Mouse (Mus musculus): ENCODE measurements around the gene Drp2. TPM values are rescaled to one million over a fixed set of nuclear protein-coding genes. Genes with fewer than 3 reads are reported as not detected.

Drp2 gene
- polyA plus RNA-seq, 1 experiment from 2014 or later, result 2.2 TPM

DNA sequence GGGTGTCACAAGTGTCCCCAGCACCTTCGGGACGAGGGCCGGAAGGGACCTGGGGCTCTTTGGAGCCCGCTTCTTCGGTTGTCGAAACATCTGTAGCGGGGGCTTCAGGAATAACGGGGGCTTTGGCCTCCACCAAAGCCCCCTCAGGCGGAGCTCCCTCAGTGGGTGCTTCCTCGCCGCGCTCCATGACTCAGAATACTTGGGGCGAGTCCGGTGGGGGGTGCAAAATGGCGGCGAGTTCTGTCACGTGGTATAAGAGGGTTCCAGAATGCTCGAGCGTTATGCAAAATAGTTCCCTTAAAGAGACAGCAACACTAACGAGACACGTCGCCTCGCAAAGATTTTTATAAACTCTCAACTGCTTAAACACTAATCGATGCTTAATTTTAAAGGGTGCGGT lies 71.9 kb downstream of the Drp2 start, which contains the start of gene Taf7l:
TSS of gene Taf7l (minus strand) at position 201 of the 400 bp plus-strand sequence.
- Histone ChIP-seq H3K27ac (ENCODE audit: low read length) (no peak within 1 kb of the TSS), H3K27me3 (ENCODE audit: control insufficient read depth, insufficient read depth, low read length) (no peaks in the 10 kb centered on the region), H3K36me3 (ENCODE audit: control insufficient read depth, insufficient read depth, low read length) (no peaks in the 10 kb centered on the region), H3K4me2 (ENCODE audit: low read depth, low read length) (0 out of 2 replicates have a peak within 1 kb of the TSS, but pooled peaks have one; percentile 5), H3K9ac (ENCODE audit: low read length) (no peak within 1 kb of the TSS), H3K9me3 (replicated peaks; ENCODE audit: control insufficient read depth, low read length) (0 out of 2 replicates have a peak, but pooled peaks cover 11% of the 10 kb centered on the region), H3K4me1 (ENCODE audit: control insufficient read depth, insufficient read depth, low read length) (no peaks in the 10 kb centered on the region), H3K4me3 (replicated peaks; ENCODE audit: low read length) (no peak within 1 kb of the TSS)
- 82% methylated on average over 25 of the region's 25 CpGs for WGBS
- ATAC-seq (ENCODE audit: insufficient read depth, low FRiP score), result no peak

DNA sequence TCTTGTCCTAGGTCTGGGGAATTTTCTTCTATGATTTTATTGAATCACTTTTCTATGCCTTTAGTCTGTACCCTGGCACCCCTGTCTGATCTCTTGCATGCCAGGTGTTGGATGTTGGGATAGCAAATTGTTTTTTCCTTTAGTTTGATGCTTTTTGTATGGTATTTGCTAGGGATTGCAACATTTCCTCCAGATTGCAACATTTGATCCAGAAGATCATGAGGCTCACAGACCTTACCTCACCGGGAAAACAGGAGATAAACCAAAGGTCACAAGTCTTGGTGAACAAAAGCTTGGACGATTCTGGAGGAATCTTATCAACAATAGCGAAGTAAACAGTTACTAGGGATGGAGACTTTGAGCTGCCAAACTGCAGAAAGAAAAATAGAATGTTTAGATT lies 77.4 kb downstream of the Drp2 start:
- WGBS, result 32% methylated on average over 3 of the region's 3 CpGs
- Histone ChIP-seq H3K27me3 (ENCODE audit: control insufficient read depth, insufficient read depth, low read length) (no peaks in the 10 kb centered on the region), H3K4me1 (ENCODE audit: control insufficient read depth, insufficient read depth, low read length) (no peaks in the 10 kb centered on the region), H3K4me2 (ENCODE audit: low read depth, low read length) (no peak overlapping the region), H3K9me3 (replicated peaks; ENCODE audit: control insufficient read depth, low read length) (no peaks in the 10 kb centered on the region), H3K36me3 (ENCODE audit: control insufficient read depth, insufficient read depth, low read length) (no peaks in the 10 kb centered on the region), H3K9ac (ENCODE audit: low read length) (no peak overlapping the region), H3K4me3 (replicated peaks; ENCODE audit: low read length) (no peak overlapping the region), H3K27ac (ENCODE audit: low read length) (no peak overlapping the region)
- ATAC-seq (ENCODE audit: insufficient read depth, low FRiP score), result no peak

DNA sequence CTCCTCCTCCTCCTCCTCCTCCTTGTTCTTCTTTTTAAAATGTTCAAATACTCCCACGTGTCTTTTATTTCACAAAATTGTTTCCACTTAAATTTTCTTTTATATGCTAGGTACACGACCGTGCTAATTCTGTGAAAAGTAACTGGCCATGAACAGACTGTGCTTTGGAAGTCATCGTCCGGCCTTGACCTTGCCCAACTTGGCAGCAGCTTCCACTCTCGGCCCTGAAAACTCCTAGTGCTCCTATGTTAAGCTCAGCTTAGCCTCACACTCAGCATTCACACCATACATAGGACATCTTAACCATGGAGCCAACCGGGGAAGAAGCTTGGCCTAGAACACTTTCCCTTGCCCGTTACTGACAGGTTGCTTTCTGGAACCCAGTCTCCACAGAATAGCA lies 96.3 kb downstream of the Drp2 start:
- no peak for ATAC-seq (ENCODE audit: insufficient read depth, low FRiP score)
- no peak overlapping the region for H3K4me2 ChIP-seq (ENCODE audit: low read depth, low read length)
- H3K4me3 ChIP-seq (replicated peaks; ENCODE audit: low read length), result no peak overlapping the region
- no peaks in the 10 kb centered on the region for H3K9me3 ChIP-seq (replicated peaks; ENCODE audit: control insufficient read depth, low read length)
- no peaks in the 10 kb centered on the region for H3K36me3 ChIP-seq (ENCODE audit: control insufficient read depth, insufficient read depth, low read length)
- no peak overlapping the region for H3K27ac ChIP-seq (ENCODE audit: low read length)
- H3K9ac ChIP-seq (ENCODE audit: low read length), result no peak overlapping the region
- no peaks in the 10 kb centered on the region for H3K4me1 ChIP-seq (ENCODE audit: control insufficient read depth, insufficient read depth, low read length)
- WGBS, result 81% methylated on average over 8 of the region's 8 CpGs
- no peaks in the 10 kb centered on the region; the same call in 1 of the 2 replicates for H3K27me3 ChIP-seq (ENCODE audit: control insufficient read depth, insufficient read depth, low read length)

Other genes starting within 250 kb of the Drp2 start
- 0.22 and 0.94 TPM in 2 replicates for gene Xkrx, start 242.5 kb upstream of the Drp2 start, polyA plus RNA-seq (2015; fragmentation: Nextera tagmentation; extraction: Ambion mirVana)
- gene Arl13a, start 217.1 kb upstream of the Drp2 start, polyA plus RNA-seq (2015; fragmentation: Nextera tagmentation; extraction: Ambion mirVana), result not detected in 2 replicates
- gene Nox1, start 182.6 kb upstream of the Drp2 start, polyA plus RNA-seq (2015; fragmentation: Nextera tagmentation; extraction: Ambion mirVana), result 0.13 and 0.27 TPM in 2 replicates
- 25.2 and 26.0 TPM in 2 replicates for gene Trmt2b, start 127.6 kb upstream of the Drp2 start, polyA plus RNA-seq (2015; fragmentation: Nextera tagmentation; extraction: Ambion mirVana)
- 4.1 and 4.9 TPM in 2 replicates for gene Tmem35a, start 109.3 kb upstream of the Drp2 start, polyA plus RNA-seq (2015; fragmentation: Nextera tagmentation; extraction: Ambion mirVana)
- 21.0 and 30.4 TPM in 2 replicates for gene Cenpi, start 96.5 kb upstream of the Drp2 start, polyA plus RNA-seq (2015; fragmentation: Nextera tagmentation; extraction: Ambion mirVana)
- not detected in 2 replicates for gene Taf7l, start 71.9 kb downstream of the Drp2 start, polyA plus RNA-seq (2015; fragmentation: Nextera tagmentation; extraction: Ambion mirVana)
- gene Timm8a1, start 137.3 kb downstream of the Drp2 start, polyA plus RNA-seq (2015; fragmentation: Nextera tagmentation; extraction: Ambion mirVana), result 84.0 and 87.3 TPM in 2 replicates
- 1.9 and 3.0 TPM in 2 replicates for gene Btk, start 179.0 kb downstream of the Drp2 start, polyA plus RNA-seq (2015; fragmentation: Nextera tagmentation; extraction: Ambion mirVana)
- gene Rpl36a, start 181.1 kb downstream of the Drp2 start, polyA plus RNA-seq (2015; fragmentation: Nextera tagmentation; extraction: Ambion mirVana), result 322 and 424 TPM in 2 replicates
- gene Gla, start 196.6 kb downstream of the Drp2 start, polyA plus RNA-seq (2015; fragmentation: Nextera tagmentation; extraction: Ambion mirVana), result 6.5 and 7.1 TPM in 2 replicates
- gene Hnrnph2, start 196.6 kb downstream of the Drp2 start, polyA plus RNA-seq (2015; fragmentation: Nextera tagmentation; extraction: Ambion mirVana), result 138 and 141 TPM in 2 replicates